Mouse (Mus musculus) lung, postnatal 0 days (tissue): ENCODE results near the gene Hrc.
A peak's percentile ranks its signal among the peaks of the same experiment; 100 is the strongest.

Source experiments
- CTCF ChIP-seq: IDR thresholded peaks from 2 replicates; pipeline ENCODE4 v1.5.1; 2016; ENCODE audit warnings: antibody characterized with exemption, mild to moderate bottlenecking
- EP300 ChIP-seq: IDR thresholded peaks from 2 replicates; pipeline ENCODE4 v1.6.1; 2016; ENCODE audit warnings: antibody characterized with exemption, mild to moderate bottlenecking, control low read depth

DNA sequence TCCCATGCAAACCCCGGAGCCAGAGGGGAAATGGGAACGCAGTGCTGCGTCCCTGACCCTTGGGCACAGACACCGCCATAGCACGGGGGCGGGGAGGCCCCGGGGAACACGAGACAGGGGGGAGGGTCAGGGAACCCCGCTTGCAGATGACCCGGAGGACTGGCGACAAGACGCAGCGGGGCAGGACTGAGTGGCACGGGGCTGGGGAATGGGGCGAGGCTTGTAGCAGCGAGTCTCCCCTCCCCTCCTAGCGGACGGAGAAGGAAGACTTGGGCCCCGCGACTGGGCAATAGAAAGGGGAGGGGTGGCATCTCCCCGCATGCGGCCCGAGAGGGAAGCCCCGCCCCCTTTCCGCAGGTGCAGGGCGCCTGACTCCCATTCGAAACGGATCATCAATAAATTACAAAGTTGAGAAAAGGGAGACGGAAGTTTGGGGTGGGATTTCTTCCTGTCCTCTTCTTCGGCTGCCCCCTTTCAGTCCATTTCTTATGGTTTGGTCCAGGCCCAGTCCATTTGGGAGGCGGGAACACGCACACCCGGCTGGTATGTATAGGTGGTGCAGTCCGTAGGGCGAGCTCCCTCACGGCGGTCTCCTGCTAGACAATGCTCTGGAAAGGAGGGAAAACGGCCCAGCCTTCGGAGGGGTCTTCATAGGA lies 4.4 kb downstream of the Hrc start:
- TF ChIP-seq CTCF = peak; percentile 68
- no peak; the same call in 1 of the 2 replicates for TF ChIP-seq EP300
